Mouse (Mus musculus) heart, postnatal 36 days (tissue): ENCODE results near the gene Eefsec. TPM values are rescaled to one million over a fixed set of nuclear protein-coding genes. Genes with fewer than 3 reads are reported as not detected.

ENCODE experiments used
- DNase-seq, 2 experiments: peaks; one replicate each; pipeline ENCODE4 v3.0.0; 2021 to 2022
- intact Hi-C: fragments of 180-260 bp; cut with DNase I; formaldehyde crosslinking; loops from one replicate; pipeline ENCODE4 v1.15.1; 2025
- total RNA-seq, 2 experiments: library from RNA; stranded (reverse); gene quantifications; 2 replicates each; pipeline ENCODE4 v1.2.3; 2021

Gene Eefsec
- total RNA-seq, 2 experiments from 2014 or later = 6.6 to 8.7 TPM

DNA sequence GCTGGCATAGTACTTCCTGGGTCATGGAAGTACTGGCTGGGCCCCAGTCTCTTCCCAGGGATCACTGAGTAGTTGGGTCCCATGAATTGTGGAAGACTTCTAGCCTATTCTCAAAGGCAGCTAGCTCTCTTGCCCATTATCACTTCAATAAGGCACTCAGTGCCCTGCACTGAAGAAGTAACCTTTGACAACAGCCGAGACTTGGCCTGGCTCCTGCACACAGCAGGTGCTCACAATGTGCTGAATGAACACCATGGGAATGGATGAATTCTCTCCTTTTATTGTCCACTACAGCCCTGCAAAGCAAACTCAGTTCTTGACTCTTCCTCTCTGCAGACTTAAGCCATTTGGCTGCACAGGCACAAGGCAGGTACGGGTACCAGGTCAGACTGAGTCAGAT is 101.0 kb downstream of the Eefsec start:
- intact Hi-C loops = no loop called here
- no peak for DNase-seq

DNA sequence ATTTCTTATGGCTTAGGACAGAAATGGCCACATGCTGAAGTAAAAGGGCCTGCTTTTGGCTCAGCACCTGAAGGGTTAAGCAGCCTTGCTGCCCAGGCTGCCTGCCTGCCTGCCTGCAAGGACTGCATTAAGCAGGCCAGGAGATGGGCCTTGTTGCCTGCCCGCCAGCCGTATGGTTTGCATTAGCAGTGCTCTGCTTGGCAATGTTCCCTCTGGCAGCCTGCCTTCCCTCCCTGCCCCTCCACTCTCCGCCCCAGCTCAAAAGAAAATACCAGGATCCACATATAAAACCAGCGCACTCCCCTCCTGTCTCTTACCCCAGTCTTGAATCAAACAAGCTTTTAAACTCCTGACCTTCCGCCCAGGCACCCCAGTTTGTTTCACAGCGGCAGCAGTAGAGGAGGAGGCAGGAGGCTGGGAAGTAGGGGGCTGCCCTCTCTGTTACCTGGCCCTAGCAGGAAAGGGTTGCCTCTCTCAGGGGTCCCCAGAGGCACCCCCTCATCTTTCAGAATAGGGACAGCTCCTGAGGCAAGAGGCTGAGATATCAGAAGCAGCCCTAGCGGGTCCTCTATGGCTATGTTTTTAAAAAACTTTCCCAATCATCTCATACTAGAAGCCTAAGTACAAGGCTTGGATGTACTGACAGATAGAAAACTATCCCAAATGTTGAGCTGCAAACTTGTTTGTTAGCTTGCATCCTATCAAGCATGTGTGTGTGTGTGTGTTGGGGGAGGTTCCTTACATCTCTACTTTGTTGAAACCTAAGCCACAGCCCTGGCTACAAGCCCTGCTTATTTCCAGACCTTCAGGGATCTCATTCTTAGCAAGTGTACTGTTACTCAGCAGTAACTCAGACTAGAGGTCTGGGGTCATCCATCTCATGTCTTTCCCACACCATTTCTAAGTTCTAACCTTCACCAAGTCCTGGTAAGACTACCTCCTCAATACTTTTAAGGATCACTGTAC is 102.6 kb downstream of the Eefsec start:
- intact Hi-C loops = no loop called here
- peak; percentile 60 to 71 for DNase-seq

DNA sequence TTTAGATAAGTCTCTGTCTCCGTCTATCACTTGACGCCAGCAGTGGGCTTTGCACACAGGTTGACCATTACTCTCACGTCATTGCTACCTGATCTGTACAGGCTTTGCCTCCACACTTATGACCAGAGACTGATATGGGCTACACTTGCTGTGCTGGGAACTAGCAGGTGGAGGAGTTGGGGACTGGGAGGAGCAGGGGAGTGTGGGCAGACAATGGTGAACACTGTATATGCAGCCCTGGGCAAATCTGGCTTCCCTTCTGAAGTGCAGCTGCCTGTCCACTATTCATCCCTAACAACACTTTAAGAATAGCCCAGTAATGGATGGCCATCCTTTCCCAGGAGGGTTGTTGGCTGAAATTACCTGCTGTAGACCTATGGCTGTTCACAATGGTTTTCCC is 103.4 kb downstream of the Eefsec start:
- intact Hi-C loops = no loop called here
- no peak for DNase-seq

DNA sequence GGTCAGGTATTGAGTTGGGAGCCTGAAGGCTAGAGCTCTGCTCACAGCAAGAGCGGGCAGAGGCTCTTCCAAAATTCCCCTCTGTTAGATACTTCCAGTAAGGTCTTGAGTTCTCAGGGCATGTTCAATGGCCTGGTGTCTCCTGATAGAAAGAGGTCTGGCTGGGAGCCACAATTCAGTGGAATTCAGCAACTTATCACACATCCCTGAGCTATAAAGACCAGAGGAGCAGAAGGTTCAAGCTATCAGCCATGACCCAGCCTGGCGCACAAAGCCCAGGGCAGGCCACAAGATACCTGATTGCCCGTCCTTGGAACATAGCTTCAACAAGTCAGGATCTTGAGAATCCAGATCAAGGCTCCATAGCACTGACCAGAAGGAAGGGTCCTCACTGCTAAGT is 105.2 kb downstream of the Eefsec start:
- intact Hi-C loops = no loop called here
- DNase-seq = no peak

DNA sequence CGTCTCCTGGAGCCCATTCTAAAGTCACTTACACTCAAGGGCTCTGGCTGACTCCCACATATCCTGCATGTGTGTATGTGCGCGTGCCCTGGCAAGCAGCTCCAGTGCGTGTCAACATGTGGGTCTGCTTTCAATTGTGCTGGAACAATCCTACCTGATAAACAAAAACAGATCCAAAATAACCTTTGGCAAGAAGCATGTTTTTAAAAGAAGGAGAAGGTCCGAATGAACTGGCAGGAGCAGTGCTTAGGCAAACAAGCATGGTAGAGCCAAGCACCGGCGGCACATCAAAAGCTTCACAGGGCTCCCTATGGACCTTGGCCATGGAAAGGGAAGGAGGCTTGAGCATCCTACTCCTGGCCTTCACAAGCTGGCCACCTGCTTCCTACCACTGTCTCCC is 105.6 kb downstream of the Eefsec start:
- intact Hi-C loops = no loop called here
- peak in 1 of 2 experiments; percentile 25 for DNase-seq

DNA sequence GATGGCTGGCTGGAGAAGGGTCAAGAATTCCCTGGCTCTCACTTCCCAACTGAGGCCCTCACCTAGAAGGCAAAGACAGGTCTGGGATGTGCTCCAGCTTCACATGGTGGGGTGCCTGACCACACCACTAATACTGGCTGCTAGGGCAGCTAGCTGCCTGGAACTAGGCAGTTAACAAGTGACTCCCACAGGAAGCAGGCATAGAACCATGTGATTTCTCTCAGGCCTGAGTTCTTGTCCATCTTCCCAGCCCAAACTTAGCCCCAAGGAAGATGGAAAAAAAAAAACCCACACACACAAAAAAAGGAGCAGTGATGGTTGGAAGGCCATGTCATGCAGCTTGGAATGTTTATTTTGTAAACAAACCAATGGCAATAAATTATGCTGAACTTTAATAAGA is 117.0 kb downstream of the Eefsec start:
- DNase-seq = no peak
- intact Hi-C loops = no loop called here

DNA sequence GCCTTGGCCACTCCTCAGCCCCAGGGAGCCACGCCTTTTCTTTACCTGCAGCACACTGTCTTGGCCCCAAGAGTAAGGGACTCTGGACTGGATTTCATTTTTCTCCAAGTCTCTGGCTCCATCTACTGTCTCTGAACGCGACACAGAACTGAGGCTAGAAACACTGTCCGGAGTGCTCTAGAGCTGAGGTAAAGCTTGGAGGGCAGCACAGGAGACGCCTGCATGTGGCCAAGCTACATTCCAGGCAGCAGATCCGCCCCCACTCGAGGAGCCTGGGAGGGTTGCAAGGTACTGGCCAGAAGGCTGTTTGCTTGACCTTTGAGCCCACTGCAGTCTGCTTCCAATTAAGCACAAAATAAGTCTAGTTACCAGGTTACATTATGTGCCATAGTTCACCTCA is 124.5 kb downstream of the Eefsec start:
- intact Hi-C loops = loop anchor here (2.0 to 5.0 kb wide), 2 partner anchors 130 to 209 kb away; partner anchors contain the start of gene Gata2
- DNase-seq = no peak

DNA sequence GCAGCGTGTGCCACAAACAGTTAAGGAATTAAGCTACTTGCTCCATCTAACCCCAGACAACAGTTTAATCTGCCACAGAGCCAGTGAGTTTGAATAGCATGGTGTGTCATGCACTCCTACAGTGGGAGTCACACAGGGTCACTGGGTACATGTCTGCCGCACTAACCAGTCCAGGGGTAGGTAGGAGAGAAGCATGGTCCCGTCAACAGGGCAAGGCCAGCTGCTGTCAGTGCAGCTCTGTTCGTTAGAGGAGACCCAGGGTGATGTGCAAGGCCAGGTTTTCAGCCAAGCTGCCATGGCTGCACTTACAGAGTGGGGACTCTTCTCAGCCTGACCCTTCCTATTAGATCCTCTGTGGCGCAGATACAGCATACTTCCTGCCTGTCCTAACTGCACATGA is 125.1 kb downstream of the Eefsec start:
- intact Hi-C loops = loop anchor here (5.0 kb wide), 1 partner anchor 129 kb away; the partner anchor contains the start of gene Gata2
- DNase-seq = no peak

DNA sequence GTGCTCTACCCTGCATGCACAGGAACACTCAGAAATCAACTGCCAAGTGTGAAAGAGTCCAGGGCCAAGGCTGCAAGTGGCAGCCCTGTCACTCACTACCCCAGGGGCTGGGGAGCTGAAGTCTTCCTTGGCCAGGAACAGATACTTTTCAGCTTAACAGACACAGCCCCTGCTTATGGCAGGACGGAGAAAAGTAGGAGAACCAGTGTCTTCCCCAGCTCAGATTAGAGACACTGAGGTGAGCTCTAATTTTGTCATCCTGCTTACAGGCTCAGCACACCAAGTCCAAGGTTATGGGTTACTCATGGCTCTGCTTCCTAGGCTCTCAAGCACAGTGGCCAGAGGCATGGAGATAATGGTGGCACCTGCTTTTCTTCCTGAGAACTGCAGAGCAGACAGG is 126.6 kb downstream of the Eefsec start:
- intact Hi-C loops = loop anchor here (5.0 kb wide), 1 partner anchor 127 kb away; the partner anchor contains the start of gene Gata2
- DNase-seq = no peak

DNA sequence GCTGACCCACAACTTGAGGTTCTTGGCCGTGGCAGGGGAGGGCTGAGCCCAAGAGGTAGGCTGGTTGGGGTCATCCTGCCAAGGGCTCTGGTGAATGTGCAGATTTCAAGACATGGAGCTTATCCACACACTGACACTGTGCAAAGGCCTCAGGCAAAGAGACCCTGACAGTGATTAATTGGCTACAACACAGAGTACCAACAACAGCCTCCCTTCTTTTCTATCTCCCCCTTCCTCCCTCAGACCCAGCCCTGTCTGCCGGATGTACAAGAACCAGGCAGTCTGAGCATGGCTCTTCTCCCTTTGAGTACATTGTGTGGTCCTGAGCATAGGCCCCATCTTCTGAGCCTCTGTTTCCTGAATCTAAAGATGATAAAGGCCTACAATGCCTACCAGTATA is 131.0 kb downstream of the Eefsec start:
- no peak for DNase-seq
- intact Hi-C loops = no loop called here

DNA sequence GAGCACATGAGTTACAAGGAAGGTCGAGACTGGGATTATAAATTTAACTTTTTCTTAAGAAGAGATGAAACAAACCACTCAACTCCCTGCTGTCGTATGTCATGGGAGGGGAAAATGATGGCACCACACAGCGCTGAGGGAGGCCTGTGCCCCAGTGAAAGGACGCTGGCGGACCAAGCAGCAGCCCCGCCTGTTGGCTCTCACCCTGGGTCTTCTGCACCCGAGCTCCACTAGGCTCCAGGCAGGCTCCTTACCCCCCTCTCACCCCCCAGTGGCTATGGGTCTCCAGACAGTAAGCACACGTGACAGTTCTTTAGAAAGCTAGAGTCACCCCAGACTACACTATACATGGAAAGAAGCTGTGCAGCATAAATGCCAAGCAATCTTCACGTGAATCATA is 132.4 kb downstream of the Eefsec start:
- no peak for DNase-seq
- intact Hi-C loops = no loop called here

DNA sequence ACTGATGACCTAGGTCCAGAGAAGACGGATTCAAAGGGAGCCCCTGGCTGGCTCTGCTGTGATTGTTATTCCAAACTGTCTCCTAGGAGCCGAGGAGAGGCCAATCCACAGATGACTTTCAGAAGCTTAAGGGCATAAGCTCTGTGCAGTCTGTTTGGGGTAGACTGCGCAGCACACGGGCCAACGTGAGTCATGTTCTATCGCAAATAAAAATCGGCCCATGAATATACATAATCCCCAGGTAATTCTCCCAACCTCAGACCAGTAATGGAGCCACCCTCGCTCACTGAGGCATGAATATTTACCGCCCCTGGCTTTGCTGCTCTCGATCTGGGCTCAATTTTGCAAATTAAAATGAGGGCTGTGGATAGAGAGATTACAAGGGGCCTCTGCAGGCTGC is 134.7 kb downstream of the Eefsec start:
- intact Hi-C loops = no loop called here
- DNase-seq = no peak

DNA sequence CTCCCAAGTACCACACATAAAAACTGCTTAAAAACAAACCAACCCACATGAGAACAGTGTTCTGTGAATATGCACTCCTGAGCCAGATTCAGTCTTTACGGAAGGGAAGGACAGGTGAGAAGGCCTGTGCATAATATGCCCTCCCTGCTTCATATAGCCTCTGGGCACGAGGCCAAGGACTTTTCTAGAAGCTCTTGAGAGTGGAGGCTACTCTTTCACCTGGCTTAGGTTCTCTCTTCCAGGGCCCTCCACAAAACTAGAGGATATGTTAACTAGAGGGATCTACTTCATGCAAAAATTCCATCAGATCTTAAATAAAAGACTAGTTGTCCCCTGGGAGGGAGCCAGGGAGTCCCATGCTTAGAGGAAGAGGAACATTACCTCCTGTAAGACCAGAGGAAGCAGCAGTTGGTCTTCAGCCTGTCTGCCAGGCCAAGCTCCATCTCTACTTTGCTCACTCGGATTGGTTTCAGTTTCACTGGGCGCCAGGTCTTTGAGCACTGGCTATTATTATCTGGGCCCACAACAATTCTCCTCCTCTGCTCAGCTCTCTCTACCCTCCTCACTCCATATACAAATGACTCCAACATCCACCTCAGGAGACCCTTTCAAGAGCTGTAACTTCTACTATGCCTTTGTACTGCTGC is 140.1 kb downstream of the Eefsec start:
- DNase-seq = no peak
- intact Hi-C loops = no loop called here

DNA sequence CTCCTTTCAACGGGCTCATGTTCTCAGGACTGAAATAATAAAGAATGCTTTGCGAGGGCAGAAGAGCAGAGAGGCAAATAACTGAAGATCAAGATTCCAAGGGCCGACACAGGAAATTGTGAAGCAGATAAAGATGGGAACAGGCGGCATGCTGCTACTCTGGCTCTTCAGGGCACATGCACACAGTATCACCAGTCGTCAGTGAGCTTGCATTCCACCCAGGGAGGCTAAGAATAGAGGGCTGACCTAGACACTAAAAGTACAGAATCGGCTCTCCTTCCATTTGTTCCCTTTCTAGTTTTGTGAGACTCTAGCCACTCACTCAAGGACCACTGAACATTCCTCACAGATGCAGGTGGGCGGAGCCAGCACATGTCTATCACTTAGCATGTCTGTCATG is 145.1 kb downstream of the Eefsec start:
- intact Hi-C loops = no loop called here
- DNase-seq = no peak

DNA sequence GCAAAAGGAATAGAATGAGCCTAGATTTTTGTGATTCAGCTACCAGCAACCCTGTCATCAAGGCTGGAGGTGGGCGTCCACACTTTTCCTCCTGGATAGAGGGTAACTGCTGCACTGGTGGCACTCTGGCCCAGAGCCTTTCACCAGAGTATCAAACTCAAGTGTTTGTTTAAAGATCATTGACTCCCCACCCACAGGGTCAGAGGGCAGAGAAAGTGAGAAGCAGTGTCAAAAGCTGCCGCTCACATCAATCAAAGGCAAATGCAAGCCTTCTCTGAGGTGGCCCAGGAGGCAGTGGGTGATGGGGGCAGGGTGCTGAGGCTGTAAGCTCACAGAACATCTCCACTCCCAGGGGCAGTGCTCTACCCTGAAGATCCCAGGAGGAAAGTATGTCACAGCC is 146.8 kb downstream of the Eefsec start:
- no peak for DNase-seq
- intact Hi-C loops = no loop called here

DNA sequence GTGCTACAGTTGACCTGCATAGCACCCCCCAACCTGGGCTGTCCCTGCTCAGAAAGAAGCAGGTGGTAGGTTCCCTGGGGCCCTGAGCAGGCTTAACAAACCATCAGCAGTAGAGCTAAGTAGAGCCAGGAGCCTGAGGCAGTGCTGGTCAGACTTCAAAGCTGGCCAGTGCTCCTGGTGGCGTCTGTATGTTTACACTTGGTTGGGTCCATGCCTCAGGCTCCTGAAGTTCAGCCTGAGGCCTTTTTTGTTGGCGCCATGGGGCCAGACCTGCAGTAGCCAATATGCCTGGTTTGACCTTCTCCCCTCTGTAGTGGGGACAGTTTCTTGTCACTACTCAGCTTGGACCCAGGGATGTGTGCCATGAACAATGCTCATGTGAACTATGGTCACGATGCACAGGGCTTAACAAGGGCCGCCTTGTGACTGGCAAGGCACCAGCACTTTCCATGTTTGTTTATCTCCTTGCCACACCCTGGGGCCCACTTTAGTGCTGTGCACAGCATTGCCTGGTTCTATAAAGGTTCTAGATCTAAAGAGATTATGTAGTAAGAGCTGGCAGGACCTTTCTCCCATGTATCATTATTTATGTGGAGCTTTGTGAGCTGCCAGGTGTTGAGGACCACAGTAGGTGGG is 153.9 kb downstream of the Eefsec start:
- no peak for DNase-seq
- intact Hi-C loops = no loop called here

DNA sequence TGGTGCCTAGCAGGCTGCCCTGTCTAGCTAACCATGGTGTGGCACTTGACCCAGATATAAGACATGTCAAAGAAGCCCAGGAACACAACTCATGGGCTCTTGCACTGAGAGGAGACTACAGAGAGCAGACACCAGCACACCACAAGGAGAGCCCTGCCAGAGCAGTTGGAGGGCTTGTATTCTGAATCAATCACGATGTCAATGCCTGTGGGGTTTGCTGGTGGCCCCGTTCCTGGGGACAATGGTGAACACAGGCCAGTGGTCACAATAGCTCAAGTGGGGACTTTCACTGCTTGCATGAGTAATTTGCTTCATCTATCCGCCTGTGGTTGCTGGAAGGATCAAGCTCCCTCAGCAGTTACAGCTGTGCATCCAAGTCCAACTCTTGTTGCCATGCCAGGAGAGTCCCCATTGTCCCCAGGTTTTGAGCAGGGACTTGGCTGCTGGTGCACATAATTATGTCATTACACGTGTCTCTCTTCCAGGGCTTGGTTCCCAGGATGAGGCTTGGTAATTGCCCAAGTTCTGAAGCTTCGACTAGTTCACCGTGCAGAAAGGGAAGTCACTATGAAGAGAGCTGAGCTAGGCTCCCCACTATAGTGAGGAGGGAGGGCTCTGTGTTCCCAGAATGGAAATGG is 156.1 kb downstream of the Eefsec start:
- DNase-seq = peak; percentile 40 to 56
- intact Hi-C loops = no loop called here

DNA sequence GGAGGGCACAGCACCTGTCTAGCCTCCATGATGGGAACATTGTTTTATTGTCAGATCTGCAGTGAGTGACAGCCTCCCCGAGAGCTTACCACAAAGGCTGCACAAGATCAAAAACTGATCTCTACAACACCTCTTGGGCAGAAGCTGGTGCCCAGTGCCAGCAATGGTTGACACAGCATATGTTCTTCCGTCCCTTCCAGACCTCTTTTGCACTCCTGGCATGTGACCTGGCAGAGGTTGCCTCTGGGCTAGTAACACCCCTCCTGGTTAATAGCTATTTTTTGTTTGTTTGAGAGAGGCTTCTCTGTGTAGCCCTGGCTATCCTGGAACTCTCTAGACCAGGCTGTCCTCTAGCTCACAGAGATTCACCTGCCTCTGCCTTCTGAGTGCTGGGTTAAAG is 168.2 kb downstream of the Eefsec start:
- no peak for DNase-seq
- intact Hi-C loops = no loop called here

DNA sequence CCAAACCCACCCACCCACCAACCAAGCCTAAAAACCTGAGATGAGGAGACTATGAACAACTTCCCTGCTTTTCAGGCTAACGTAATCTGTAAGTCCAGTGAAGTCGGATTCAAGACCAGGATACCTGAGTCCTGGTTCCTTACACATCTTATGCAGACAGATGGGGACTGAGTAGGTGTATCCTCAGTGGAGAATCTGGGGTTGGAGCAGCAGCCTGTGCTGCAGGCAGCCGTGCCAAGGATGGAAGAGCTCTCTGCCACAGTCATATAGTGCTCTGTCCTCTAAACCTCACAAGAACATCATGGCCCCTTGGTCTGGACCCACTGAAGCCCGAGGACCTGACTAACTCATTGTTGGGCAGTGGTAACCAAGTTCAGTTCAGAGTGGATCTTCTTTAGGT is 169.1 kb downstream of the Eefsec start:
- intact Hi-C loops = no loop called here
- no peak for DNase-seq

DNA sequence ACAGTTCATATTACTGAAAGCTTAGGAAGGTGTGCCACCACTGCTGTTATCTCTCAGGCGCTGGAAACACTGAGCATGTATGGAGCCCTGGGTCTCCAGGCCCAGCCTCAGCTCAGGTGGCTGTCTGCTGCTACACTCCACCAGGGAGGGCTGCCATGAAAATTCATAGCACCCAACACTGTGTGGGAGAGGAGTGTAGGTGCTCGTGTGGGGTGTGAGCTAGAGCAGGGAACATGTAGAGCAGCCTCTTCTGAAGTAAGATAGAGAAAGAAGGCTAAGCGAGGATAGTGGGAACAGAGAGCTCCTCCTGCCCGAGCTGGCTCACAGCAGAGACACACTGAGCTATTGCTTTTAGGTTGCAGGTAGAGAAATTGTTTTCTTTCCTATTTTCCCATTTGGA is 170.1 kb downstream of the Eefsec start:
- DNase-seq = no peak
- intact Hi-C loops = no loop called here

DNA sequence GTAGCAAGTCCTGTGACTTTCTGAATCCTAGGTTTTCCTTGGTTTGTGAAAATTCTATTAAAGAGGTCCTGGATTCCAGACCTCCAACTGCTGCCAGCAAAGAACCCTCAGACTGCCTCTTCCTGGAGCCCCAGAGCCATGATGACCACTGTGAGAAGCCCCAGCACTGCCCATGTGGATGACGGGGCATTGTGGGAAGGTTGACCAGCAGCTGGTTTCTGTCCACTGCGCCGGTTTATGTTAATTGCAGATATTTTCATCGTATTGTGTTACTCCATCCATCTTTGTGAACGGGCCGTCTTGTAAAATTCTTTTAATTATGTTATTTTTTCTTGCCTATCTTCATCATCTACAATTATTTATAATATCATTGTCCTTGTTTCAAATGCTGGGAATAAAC is 171.7 kb downstream of the Eefsec start:
- DNase-seq = no peak
- intact Hi-C loops = no loop called here
